Mouse (Mus musculus): ENCODE results near the gene Neurl4. TPM values are rescaled to one million over a fixed set of nuclear protein-coding genes. Genes with fewer than 3 reads are reported as not detected.
A peak's percentile ranks its signal among the peaks of the same experiment; 100 is the strongest.
"Not testable (repeated sequence)": the region's sequence is repeated elsewhere in the genome, so short reads cannot be mapped to it uniquely, and the experiment has no call there.

The Neurl4 gene
- polyA plus RNA-seq, 1 experiment from 2014 or later, result 23.0 TPM

DNA sequence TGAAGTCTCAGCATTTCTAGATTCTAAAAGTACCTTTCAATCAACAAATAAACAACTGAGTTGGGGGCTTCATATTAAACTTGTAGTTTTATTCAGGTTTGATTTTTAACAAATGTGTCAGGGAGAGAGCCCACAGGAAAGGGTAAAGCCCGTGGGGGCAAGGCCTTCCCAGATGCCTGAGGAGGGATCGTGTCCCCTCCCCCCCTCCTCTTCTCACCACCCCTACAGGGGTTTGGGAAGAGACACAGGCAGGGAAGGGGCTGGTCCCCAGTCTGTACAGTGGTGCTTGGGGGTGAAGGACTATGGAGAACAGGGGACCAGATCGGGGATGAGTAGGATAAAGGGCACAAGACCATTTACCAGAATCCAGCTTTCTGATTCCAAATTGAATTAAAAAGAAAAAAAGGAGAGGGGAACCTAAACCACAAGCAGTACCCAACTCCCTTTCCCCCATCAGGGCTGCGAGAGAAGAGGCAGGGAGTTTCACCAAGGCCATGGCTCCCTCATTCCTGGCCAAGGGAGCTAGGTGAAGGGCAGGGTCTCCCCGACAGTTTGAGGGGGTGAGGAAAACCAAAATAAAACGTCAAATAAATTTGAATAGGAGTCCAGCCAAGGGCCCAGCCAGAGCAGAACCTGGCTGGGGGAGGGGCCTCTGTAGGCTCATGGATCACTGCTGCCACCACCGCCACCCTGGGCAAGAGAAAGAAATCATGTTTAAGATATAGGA lies 15.9 kb downstream of the Neurl4 start:
- H3K9ac ChIP-seq (replicated peaks); H3K27ac ChIP-seq (replicated peaks); H3K4me2 ChIP-seq (replicated peaks); H3K9me3 ChIP-seq; H3K4me3 ChIP-seq; H3K27me3 ChIP-seq; ATAC-seq (replicated peaks): not testable (repeated sequence)
- Histone ChIP-seq H3K36me3 (peaks cover 56% of the 10 kb centered on the region), H3K4me1 (peaks cover 47% of the 10 kb centered on the region)
- WGBS, result 55% methylated on average over 7 of the region's 7 CpGs

DNA sequence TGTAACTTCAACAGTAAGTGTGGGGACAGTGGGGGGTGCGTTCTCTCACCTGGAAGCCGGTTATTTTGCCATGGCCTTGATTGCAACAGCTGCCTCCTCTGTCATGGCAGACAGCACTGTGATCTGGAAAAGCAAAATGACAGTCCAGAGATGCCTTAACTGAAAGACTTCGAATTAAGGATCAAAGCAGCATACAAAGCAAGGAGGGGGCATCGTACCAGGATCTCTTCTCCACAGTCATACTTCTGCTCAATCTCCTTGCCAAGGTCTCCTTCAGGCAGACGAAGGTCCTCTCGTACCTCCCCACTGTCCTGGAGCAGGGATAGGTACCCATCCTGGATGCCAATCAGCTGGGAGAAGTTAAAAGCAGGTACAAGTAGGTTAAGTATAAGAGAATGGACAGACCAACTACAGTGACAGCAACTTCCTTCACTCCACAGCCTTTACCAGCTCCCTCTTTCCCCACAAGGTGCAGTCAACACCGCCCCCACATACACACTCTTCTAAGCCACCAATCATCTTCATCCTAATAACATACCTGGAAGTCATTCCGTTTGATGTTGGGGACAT lies 16.6 kb downstream of the Neurl4 start:
- H3K4me3 ChIP-seq, result no peak overlapping the region
- peaks cover 50% of the 10 kb centered on the region for H3K36me3 ChIP-seq
- no peak overlapping the region for H3K27ac ChIP-seq (replicated peaks)
- H3K27me3 ChIP-seq, result no peaks in the 10 kb centered on the region
- no peak overlapping the region for H3K4me2 ChIP-seq (replicated peaks)
- WGBS, result 90% methylated on average over 8 of the region's 8 CpGs
- no peak overlapping the region for H3K9ac ChIP-seq (replicated peaks)
- ATAC-seq (replicated peaks), result no peak
- H3K9me3 ChIP-seq, result no peaks in the 10 kb centered on the region
- peaks cover 53% of the 10 kb centered on the region for H3K4me1 ChIP-seq

DNA sequence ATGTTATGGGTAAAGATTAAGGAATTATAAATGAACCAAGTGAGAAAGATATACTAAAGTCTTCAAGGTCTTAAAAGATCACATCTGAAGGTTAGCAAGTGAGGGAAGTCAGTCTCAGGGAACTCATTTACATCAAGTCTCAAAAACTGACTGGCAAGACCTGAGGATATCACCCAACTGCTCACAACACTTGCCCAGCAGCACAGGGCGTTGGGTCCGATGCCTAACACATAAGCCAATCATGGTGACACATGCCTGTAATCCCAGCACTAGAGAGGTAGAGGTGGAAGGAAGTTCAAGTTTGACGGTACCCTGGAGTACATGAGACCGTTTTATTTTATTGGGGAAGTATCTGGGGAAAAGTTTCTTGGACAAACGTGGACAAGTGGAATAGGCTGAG lies 17.2 kb downstream of the Neurl4 start:
- WGBS, result 85% methylated on average over 5 of the region's 5 CpGs
- ATAC-seq (replicated peaks), result no peak
- Histone ChIP-seq H3K9me3 (no peaks in the 10 kb centered on the region), H3K36me3 (peaks cover 46% of the 10 kb centered on the region), H3K4me2 (replicated peaks) (no peak overlapping the region), H3K4me3 (no peak overlapping the region), H3K9ac (replicated peaks) (no peak overlapping the region), H3K27ac (replicated peaks) (no peak overlapping the region), H3K4me1 (peaks cover 56% of the 10 kb centered on the region), H3K27me3 (no peaks in the 10 kb centered on the region)

DNA sequence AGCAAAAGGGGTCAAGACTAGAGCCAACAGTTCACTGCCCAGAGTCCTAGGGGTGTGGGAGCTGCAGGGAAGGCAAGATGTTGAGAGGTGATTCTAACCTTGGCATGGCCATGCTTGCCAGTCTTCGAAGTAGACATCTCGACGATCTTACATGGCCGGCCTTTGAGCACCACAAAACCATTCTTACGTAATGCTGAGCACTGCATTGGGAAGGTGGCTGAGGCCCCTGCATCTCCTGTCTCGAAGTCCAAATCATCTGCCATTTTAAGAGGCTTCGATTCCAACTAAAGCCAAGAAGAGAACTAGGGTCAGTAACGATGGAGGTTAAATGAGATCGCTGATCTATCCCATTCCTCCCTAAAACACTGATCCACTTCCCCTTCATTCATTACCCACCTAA lies 18.2 kb downstream of the Neurl4 start:
- H3K36me3 ChIP-seq, result peaks cover 43% of the 10 kb centered on the region
- H3K27me3 ChIP-seq, result no peaks in the 10 kb centered on the region
- peaks cover 50% of the 10 kb centered on the region for H3K4me1 ChIP-seq
- ATAC-seq (replicated peaks), result no peak
- H3K4me3 ChIP-seq, result peak overlapping the region; percentile 68
- H3K27ac ChIP-seq (replicated peaks), result peak overlapping the region; percentile 95; the same call in 1 of the 2 replicates
- 83% methylated on average over 9 of the region's 9 CpGs for WGBS
- no peak overlapping the region for H3K9ac ChIP-seq (replicated peaks)
- H3K9me3 ChIP-seq, result no peaks in the 10 kb centered on the region
- H3K4me2 ChIP-seq (replicated peaks), result peak overlapping the region; percentile 74

DNA sequence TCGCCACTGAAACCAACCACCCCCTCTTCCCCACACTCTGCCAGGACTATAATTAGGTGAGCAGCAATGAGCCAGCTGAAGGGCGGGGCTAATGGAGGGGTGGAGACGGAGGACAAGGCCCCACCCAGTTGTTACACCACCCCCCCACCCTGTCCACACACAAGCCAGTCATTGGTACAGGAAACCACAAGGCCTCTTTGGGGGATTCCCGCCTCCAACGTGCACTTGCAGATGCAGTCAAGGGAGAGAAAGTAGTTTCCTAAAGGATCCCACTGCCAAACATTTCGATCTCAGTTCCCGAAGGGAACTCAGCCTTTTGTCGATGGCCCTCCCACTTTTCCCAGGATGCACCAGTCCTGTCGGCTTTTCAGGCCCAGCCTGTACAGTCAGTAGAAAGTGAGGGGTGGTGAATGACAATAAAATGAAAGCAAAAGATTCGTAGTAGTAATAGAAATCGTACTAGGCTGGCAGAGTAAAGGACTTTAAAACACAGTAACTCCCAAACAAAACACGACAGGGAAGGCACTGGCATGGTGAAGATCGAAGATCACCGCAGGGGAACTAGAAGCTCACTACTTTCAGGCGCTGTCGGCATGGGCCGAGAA lies 18.9 kb downstream of the Neurl4 start:
- peak overlapping the region; percentile 68 for H3K4me3 ChIP-seq

DNA sequence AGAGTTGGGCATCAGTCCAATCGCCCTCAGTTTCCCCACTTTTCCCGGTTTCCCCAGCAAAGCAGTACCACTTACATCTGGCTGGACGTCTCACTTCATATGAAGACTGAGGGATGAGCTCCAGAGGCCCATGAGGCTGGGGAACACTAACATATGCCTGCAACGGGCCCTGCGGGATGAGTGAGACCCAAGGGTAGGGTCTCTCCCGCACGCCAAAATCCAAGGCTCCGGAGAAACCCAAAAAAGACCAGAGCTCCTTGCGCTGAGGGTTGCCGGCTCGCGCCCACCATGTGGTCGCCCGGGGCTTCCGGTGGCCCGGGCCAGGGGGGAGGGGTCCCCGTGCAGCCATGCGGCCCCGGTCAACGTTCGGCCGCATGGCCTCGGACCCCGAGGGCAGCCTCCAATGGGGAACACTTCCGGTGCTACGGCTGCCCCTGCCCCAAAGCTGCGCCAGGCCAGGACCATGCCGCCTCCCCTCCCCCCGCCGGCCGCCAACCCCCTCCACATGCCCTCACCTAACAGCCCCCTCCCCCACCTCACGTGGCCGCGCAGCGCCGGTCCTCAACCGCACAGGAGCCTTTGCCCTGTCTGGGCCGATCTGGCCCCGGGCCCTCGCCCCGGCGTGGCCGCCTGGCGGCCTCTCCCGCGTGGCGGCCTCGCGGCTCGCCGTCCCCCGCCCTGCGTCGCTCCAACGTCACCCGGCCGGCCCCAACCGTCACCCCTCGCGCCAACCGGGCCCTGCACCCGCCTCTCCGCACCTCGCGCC lies 19.6 kb downstream of the Neurl4 start:
- ATAC-seq (replicated peaks), result peak; percentile 7
- peak overlapping the region; percentile 95 for H3K27ac ChIP-seq (replicated peaks)
- peaks cover 37% of the 10 kb centered on the region for H3K36me3 ChIP-seq
- peak overlapping the region; percentile 68 for H3K9ac ChIP-seq (replicated peaks)
- peak overlapping the region; percentile 74 for H3K4me2 ChIP-seq (replicated peaks)
- peaks cover 37% of the 10 kb centered on the region for H3K4me1 ChIP-seq
- under 1% methylated on average over 65 of the region's 65 CpGs for WGBS
- H3K4me3 ChIP-seq, result peak overlapping the region; percentile 68
- H3K9me3 ChIP-seq, result no peaks in the 10 kb centered on the region
- no peaks in the 10 kb centered on the region for H3K27me3 ChIP-seq

More for the DNA sequence above, 18.9 kb downstream of the Neurl4 start:
- ATAC-seq (replicated peaks), result no peak
- under 1% methylated on average over 17 of the region's 17 CpGs for WGBS
- Histone ChIP-seq H3K9ac (replicated peaks) (peak overlapping the region; percentile 68), H3K9me3 (no peaks in the 10 kb centered on the region), H3K27ac (replicated peaks) (peak overlapping the region; percentile 95), H3K4me2 (replicated peaks) (peak overlapping the region; percentile 74), H3K4me1 (peaks cover 43% of the 10 kb centered on the region), H3K36me3 (peaks cover 43% of the 10 kb centered on the region), H3K27me3 (no peaks in the 10 kb centered on the region)

DNA sequence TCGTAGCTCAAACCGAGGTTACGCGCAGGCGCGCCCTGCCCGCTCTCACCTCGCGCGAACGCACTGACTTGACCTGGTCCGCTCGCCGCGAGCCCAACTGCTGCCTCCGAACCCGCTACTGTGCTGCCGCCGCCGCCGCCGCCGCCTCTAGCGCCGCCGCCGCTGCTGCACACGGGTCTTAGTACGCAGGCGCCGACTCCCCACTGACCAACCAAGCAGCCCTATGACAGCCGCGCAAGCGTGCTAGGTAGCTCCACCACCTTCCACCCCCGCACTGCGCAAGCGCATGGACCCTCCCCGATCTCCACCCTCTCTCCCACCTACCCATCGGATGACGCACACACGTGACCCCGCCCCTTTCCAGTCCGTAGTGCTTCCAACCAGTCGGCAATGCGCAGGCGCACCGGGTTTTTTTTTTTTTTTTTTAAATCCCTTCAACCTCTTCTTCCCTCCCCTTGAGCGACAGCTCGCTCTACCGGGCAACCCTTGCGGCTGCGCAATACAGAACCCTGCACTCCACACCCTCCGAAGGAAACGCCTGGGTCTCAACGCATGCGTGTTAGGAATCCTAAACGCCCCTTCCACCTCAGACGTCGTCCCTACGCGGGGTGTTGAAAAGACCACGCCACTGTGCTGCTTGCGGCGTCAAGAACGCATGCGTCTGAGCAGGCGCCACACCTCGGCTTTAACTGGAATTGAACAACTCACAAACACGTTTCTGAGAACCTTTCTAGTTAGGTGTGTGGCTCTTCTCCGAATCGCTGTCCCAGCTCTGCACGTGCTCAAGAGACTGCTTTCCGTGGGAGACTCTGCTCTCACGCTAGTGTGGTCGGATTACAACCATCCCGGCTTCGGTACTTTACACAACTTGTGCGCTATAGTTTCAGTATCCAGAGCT lies 20.5 kb downstream of the Neurl4 start, which contains the start of gene Eif5a:
Gene Eif5a (minus strand): TSS at position 845 of the 898 bp plus-strand sequence.
- peak within 1 kb of the TSS; percentile 95 for H3K27ac ChIP-seq (replicated peaks)
- WGBS, result under 1% methylated on average over 78 of the region's 78 CpGs
- peak within 1 kb of the TSS; percentile 68 for H3K9ac ChIP-seq (replicated peaks)
- H3K36me3 ChIP-seq, result peaks cover 28% of the 10 kb centered on the region
- H3K9me3 ChIP-seq, result no peaks in the 10 kb centered on the region
- peak within 1 kb of the TSS; percentile 68 for H3K4me3 ChIP-seq
- H3K4me2 ChIP-seq (replicated peaks), result peak within 1 kb of the TSS; percentile 74
- ATAC-seq (replicated peaks), result peak; percentile 97
- H3K4me1 ChIP-seq, result peaks cover 29% of the 10 kb centered on the region
- no peaks in the 10 kb centered on the region for H3K27me3 ChIP-seq

DNA sequence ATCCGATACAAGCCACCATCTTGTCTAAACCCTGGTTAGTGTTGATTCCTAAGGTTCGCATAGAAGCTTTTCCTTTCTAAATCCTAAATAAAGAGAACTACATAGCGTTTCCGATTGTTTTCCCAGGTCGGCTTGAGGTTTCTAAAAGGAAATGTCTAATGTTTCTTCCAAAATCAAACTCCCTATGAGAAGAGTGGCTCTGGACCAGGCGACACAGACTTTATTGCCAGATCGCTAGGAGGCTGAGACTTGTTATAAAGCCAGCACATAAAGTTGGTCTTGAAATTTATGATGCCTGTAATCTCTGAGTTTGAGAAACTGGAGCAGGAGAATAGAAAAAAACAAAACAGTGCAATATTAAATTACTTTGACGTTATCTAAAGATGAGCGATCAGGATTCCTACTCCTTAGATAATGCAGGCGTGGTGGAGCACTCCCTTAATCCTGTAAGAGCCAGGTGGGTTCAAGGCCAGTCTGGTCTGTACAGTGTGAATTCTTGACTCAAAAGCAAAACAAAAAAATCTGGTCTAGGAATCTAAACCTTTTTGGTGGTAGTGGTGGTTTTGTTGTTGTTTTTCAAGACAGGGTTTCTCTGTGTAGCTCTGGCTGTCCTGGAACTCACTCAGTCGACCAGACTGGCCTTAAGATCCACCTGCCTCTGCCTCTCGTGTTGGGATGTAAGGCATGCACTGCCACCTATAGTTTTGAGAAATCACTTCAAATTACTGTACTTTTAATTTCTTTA lies 21.3 kb downstream of the Neurl4 start:
- Histone ChIP-seq H3K9me3 (no peaks in the 10 kb centered on the region), H3K27me3 (no peaks in the 10 kb centered on the region), H3K4me3 (peak overlapping the region; percentile 68), H3K9ac (replicated peaks) (peak overlapping the region; percentile 60), H3K4me2 (replicated peaks) (peak overlapping the region; percentile 74), H3K4me1 (peaks cover 29% of the 10 kb centered on the region), H3K36me3 (peaks cover 20% of the 10 kb centered on the region), H3K27ac (replicated peaks) (peak overlapping the region; percentile 95)
- ATAC-seq (replicated peaks), result no peak
- WGBS, result 3% methylated on average over 12 of the region's 12 CpGs

DNA sequence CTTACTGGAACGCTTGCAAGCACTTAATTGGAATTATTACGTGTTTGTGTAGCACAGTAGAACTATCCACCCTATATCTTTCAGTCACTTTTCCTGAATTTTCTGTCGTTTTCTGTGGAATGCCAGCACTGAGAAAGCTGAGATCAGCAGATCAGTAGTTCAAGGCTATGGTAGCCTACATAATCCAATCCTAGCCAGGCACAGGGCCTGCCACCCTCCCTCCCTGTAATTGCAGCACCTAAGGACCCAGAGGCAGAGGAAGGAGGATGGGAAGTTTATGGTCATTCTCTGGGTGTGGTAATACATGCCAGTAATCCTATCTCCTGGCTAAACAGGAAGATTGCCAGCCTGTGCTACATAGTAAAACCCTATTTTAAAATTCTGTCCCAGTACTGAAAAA lies 21.9 kb downstream of the Neurl4 start:
- peaks cover 29% of the 10 kb centered on the region for H3K4me1 ChIP-seq
- no peak for ATAC-seq (replicated peaks)
- H3K27ac ChIP-seq (replicated peaks), result peak overlapping the region; percentile 95
- H3K9me3 ChIP-seq, result no peaks in the 10 kb centered on the region
- H3K4me3 ChIP-seq, result no peak overlapping the region
- peak overlapping the region; percentile 74; the same call in 1 of the 2 replicates for H3K4me2 ChIP-seq (replicated peaks)
- H3K9ac ChIP-seq (replicated peaks), result no peak overlapping the region
- WGBS, result 66% methylated on average over 3 of the region's 3 CpGs
- H3K36me3 ChIP-seq, result peaks cover 14% of the 10 kb centered on the region
- no peaks in the 10 kb centered on the region for H3K27me3 ChIP-seq

DNA sequence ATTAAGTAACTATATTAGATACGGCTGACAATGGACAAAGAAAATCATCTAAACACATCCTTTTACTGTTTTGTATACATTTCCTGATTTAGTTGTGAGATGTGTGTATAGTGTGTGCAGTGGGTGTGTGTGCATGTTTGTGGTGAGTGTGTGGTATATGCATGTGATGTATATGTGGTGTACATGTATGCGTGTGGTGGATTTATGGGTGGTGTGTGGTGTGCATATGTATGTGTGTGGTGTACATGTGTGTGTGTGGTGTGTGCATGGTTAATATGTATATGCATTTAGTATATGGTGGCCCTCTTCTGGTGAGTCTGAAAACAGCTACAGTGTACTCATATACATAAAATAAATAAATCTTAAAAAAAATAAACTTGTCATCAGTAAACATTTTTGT lies 26.6 kb downstream of the Neurl4 start:
- H3K9me3 ChIP-seq, result no peaks in the 10 kb centered on the region

More for the DNA sequence above, 26.6 kb downstream of the Neurl4 start:
- Histone ChIP-seq H3K27ac (replicated peaks) (no peak overlapping the region), H3K4me1 (peaks cover 5% of the 10 kb centered on the region), H3K36me3 (no peaks in the 10 kb centered on the region), H3K27me3 (no peaks in the 10 kb centered on the region), H3K9ac (replicated peaks) (no peak overlapping the region), H3K4me3 (no peak overlapping the region), H3K4me2 (replicated peaks) (no peak overlapping the region)
- WGBS, result 98% methylated on average over 2 of the region's 2 CpGs
- no peak for ATAC-seq (replicated peaks)
